Mouse (Mus musculus) mesoderm, embryonic 11.5 days (tissue): ENCODE results near the gene Nmrk2.

ENCODE experiments used
- DNase-seq: peaks from one replicate; pipeline ENCODE4 v3.0.0-alpha.2; 2012; ENCODE audit warnings: low read depth, low spot score

Gene Nmrk2

GRCm38 (mm10) chr10:81165118-81165517, 36.7 kb downstream of the Nmrk2 start:
- DNase-seq, result no peak

- DNase-seq, result no peak
Observed at GRCm38 (mm10) chr10:81162318-81162652, 39.6 kb downstream of the Nmrk2 start.

GRCm38 (mm10) chr10:81161602-81162317, 40.1 kb downstream of the Nmrk2 start:
- DNase-seq, result peak; percentile 73

GRCm38 (mm10) chr10:81154736-81155135, 47.1 kb downstream of the Nmrk2 start:
- no peak for DNase-seq

- DNase-seq, result no peak
Observed at GRCm38 (mm10) chr10:81154313-81154712, 47.5 kb downstream of the Nmrk2 start.

GRCm38 (mm10) chr10:81152609-81153008, 49.2 kb downstream of the Nmrk2 start:
- DNase-seq, result no peak

- DNase-seq, result no peak
Observed at GRCm38 (mm10) chr10:81151261-81151660, 50.6 kb downstream of the Nmrk2 start.
